Comparison of ENCODE assay signal across 9 mouse cellular contexts in genomic region chr14:74852965-74853758, GRCm38 (mm10).
DNase-seq lines count a peak whose midpoint lies in the region; ATAC-seq and TF ChIP-seq lines count a peak whose summit lies in the region.
"Had no signal": no experiment of that assay in that cellular context is flagged by ENCODE, and none has a peak within 500 bp of the region (broad histone marks: within the 10 kb centered on the region; RNA-seq: fewer than 3 reads in every experiment).

No protein-coding gene starts in this region.

- H3K27me3 ChIP-seq in hindbrain, postnatal 0 days (ENCODE audit: insufficient read depth, low read length), result no peaks in the 10 kb centered on the region
- no peaks in the 10 kb centered on the region for H3K27me3 ChIP-seq in limb, embryonic 14.5 days (ENCODE audit: control insufficient read depth, insufficient read depth, low read length)
- H3K27me3 ChIP-seq: liver, embryonic 15.5 days had no signal

- 22% methylated on average over 16 of the region's 16 CpGs for WGBS in hindbrain, postnatal 0 days
- WGBS in limb, embryonic 14.5 days, result 33% methylated on average over 16 of the region's 16 CpGs

- no peak; the same call in 1 of the 2 replicates for ATAC-seq in hindbrain, postnatal 0 days
- ATAC-seq in limb, embryonic 14.5 days (ENCODE audit: low FRiP score, low read depth), result peak; percentile 59

- H3K4me1 ChIP-seq in hindbrain, postnatal 0 days (ENCODE audit: insufficient read depth, low read length), result peaks cover 10% of the 10 kb centered on the region; the same call in 1 of the 2 replicates
- H3K4me1 ChIP-seq in limb, embryonic 14.5 days (ENCODE audit: control insufficient read depth, insufficient read depth, low read length), result peaks cover 26% of the 10 kb centered on the region

- H3K4me2 ChIP-seq in hindbrain, postnatal 0 days (ENCODE audit: low read depth, low read length), result peak overlapping the region; percentile 21; the same call in 1 of the 2 replicates
- peak overlapping the region; percentile 6; the same call in 1 of the 2 replicates for H3K4me2 ChIP-seq in limb, embryonic 14.5 days (replicated peaks; ENCODE audit: low read depth, low read length, severe bottlenecking)
- H3K4me2 ChIP-seq: liver, embryonic 15.5 days had no signal

- DNase-seq in lung, postnatal 10 days, result peak; percentile 60
- no peak for DNase-seq in lung, adult 18-20 months
- DNase-seq in frontal cortex, adult 2 months (ENCODE audit: extremely low spot score in 1 of 2, low spot score in 1 of 2), result peak; percentile 69 to 78
- peak; percentile 45 for DNase-seq in hindbrain, postnatal 0 days (ENCODE audit: low spot score)
- DNase-seq in limb, embryonic 14.5 days (ENCODE audit: low spot score), result peak; percentile 54
- DNase-seq in retina, postnatal 1 day, result no peak
- DNase-seq in ovary, postnatal 14 days (ENCODE audit: low spot score), result no peak
- DNase-seq in cerebellum, adult 18-20 months, result no peak

- no peak overlapping the region for H3K9ac ChIP-seq in hindbrain, postnatal 0 days (replicated peaks; ENCODE audit: low read length)
- no peak overlapping the region for H3K9ac ChIP-seq in limb, embryonic 14.5 days (ENCODE audit: low read depth, low read length, severe bottlenecking)
- H3K9ac ChIP-seq: liver, embryonic 15.5 days had no signal

- H3K9me3 ChIP-seq in hindbrain, postnatal 0 days (ENCODE audit: low read length), result no peaks in the 10 kb centered on the region
- H3K9me3 ChIP-seq in limb, embryonic 14.5 days (ENCODE audit: control insufficient read depth, low read length), result no peaks in the 10 kb centered on the region
- H3K9me3 ChIP-seq: liver, embryonic 15.5 days had no signal

- TF ChIP-seq CTCF in hindbrain, postnatal 0 days (IDR thresholded peaks at IDR 0.05; ENCODE audit: low read depth), result no peak

- TF ChIP-seq POLR2A in limb, embryonic 14.5 days (IDR thresholded peaks at IDR 0.05; ENCODE audit: borderline replicate concordance, extremely low read depth, insufficient read depth, insufficient read length), result no peak

- no peaks in the 10 kb centered on the region for H3K36me3 ChIP-seq in hindbrain, postnatal 0 days (ENCODE audit: insufficient read depth, low read length)
- peaks cover 9% of the 10 kb centered on the region for H3K36me3 ChIP-seq in limb, embryonic 14.5 days (ENCODE audit: control insufficient read depth, insufficient read depth, low read length)

- no peak overlapping the region for H3K4me3 ChIP-seq in hindbrain, postnatal 0 days (ENCODE audit: low read length)
- no peak overlapping the region for H3K4me3 ChIP-seq in limb, embryonic 14.5 days (replicated peaks; ENCODE audit: low read length)
- H3K4me3 ChIP-seq: liver, embryonic 15.5 days had no signal

- peak overlapping the region; percentile 58 for H3K27ac ChIP-seq in hindbrain, postnatal 0 days
- H3K27ac ChIP-seq in limb, embryonic 14.5 days (replicated peaks; ENCODE audit: low read depth, low read length), result peak overlapping the region; percentile 22
- H3K27ac ChIP-seq: liver, embryonic 15.5 days had no signal

Comparison
In these comparisons a context has a peak if more than half of its experiments do, and no peak if none do; other contexts are left out.
1. DNase-seq: peak in lung, postnatal 10 days (single experiment), frontal cortex, adult 2 months (2 of 2), hindbrain, postnatal 0 days (single experiment) and limb, embryonic 14.5 days (single experiment); none in lung, adult 18-20 months (0 of 2), retina, postnatal 1 day (single experiment), ovary, postnatal 14 days (single experiment) and cerebellum, adult 18-20 months (0 of 2).